Mouse (Mus musculus): ENCODE measurements around the gene Slc9a4. TPM values are rescaled to one million over a fixed set of nuclear protein-coding genes. Genes with fewer than 3 reads are reported as not detected.
"Not testable (repeated sequence)": the region's sequence is repeated elsewhere in the genome, so short reads cannot be mapped to it uniquely, and the experiment has no call there.

Gene Slc9a4
- polyA plus RNA-seq, 1 experiment from 2014 or later = 0.02 TPM

DNA sequence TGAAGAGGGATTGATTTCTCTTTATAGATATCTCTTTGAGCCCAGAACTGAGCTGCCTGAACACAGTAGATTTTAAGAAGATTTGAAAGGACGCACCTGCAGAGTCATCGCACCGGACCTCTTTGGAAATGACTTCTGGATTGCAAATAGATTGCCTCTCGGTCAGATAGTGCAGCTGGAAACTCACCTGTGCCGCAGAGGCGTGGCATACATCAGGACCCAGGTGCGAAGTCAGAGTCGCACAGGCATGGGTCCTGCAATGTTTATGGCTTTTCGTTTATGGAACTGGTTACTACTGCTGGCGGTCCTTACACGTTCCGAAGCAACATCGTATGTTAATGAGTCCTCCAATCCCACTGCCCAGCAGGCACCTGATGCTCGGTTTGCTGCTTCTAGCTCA is 388 bp downstream of the Slc9a4 start:
- Histone ChIP-seq H3K4me1 (ENCODE audit: insufficient read depth, low read depth, low read length) (no peaks in the 10 kb centered on the region), H3K27ac (ENCODE audit: low read length) (no peak overlapping the region), H3K4me3 (ENCODE audit: low read depth, low read length) (no peak overlapping the region), H3K9ac (replicated peaks; ENCODE audit: low read depth) (no peak overlapping the region), H3K27me3 (replicated peaks; ENCODE audit: insufficient read depth, low read length) (no peaks in the 10 kb centered on the region), H3K9me3 (ENCODE audit: low read length) (no peaks in the 10 kb centered on the region), H3K36me3 (ENCODE audit: insufficient read depth, low read length) (no peaks in the 10 kb centered on the region), H3K4me2 (replicated peaks; ENCODE audit: low read depth, low read length) (no peak overlapping the region)
- 63% methylated on average over 14 of the region's 14 CpGs for WGBS
- ATAC-seq (no peak), DNase-seq (ENCODE audit: low spot score) (no peak)
- TF ChIP-seq EP300 (IDR thresholded peaks at IDR 0.05) = no peak
- no peak for TF ChIP-seq CTCF (IDR thresholded peaks at IDR 0.05)

DNA sequence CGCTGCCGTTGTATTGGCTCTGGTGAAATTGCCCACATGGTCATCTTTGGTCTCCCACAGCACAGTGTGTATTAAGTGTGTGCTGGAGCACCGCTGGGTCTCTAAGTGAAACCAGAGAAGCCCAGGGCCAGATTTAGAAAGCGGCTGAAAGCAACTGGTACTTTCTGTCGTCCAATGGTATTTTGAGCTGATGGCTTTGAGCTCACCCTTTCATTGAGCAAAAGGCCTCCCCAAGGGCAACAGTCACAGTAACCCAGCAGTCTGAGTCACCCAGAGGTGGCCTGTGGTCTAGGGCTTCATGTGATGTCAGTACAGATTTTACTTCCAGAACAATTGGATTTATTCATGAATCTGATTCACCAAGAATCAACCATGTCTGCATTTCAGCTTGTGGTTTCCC is 6.9 kb downstream of the Slc9a4 start:
- H3K27ac ChIP-seq (ENCODE audit: low read length) = no peak overlapping the region
- H3K9me3 ChIP-seq (ENCODE audit: low read length) = no peaks in the 10 kb centered on the region
- ATAC-seq (no peak), DNase-seq (ENCODE audit: low spot score) (no peak)
- H3K36me3 ChIP-seq (ENCODE audit: insufficient read depth, low read length) = no peaks in the 10 kb centered on the region
- H3K27me3 ChIP-seq (replicated peaks; ENCODE audit: insufficient read depth, low read length) = no peaks in the 10 kb centered on the region
- H3K4me2 ChIP-seq (replicated peaks; ENCODE audit: low read depth, low read length) = no peak overlapping the region
- no peak overlapping the region for H3K4me3 ChIP-seq (ENCODE audit: low read depth, low read length)
- WGBS = 87% methylated on average over 5 of the region's 5 CpGs
- no peak overlapping the region for H3K9ac ChIP-seq (replicated peaks; ENCODE audit: low read depth)
- H3K4me1 ChIP-seq (ENCODE audit: insufficient read depth, low read depth, low read length) = no peaks in the 10 kb centered on the region
- TF ChIP-seq EP300 (IDR thresholded peaks at IDR 0.05) = no peak

DNA sequence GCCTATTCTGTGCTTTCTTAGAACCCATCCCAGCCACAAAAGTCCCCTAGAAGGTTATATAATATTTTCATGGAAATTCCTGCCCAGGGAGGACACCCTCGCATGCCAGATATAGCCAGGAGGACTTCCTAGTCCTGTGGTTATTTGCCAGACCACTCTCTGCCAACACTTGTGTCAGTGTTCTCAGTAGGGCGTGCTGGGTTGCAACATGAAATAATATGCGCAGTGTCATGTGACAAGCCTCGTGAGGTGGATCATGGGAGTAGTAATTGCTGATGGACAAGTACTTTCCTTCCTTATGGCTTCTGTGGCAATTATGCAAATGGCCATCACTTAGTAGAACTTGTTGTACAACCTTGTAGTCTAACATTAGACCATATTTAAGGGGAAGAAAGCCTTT is 11.1 kb downstream of the Slc9a4 start:
- WGBS = 76% methylated on average over 4 of the region's 4 CpGs

DNA sequence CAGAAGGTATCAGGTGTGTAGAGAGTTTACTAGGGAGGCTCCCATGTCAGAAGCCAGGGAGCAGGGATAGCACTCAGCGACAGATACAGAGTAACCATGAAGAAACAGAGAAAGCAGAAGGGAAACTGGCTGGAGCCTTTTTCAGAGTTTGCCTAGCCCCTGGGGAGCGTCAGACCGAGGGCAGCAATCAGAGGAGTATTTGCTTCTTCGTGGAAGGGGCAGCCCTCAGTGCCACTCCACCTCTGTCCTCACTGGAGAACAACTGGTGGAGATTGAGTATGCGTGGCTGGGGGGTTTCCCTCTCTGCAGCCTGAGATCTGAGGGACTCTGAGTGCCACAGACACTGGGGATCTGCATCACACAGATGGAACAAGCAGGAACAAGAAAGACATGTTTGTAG is 17.9 kb downstream of the Slc9a4 start:
- H3K4me3 ChIP-seq (ENCODE audit: low read depth, low read length) = no peak overlapping the region
- H3K9ac ChIP-seq (replicated peaks; ENCODE audit: low read depth) = no peak overlapping the region
- H3K27ac ChIP-seq (ENCODE audit: low read length) = no peak overlapping the region
- TF ChIP-seq EP300 (IDR thresholded peaks at IDR 0.05) = no peak
- TF ChIP-seq CTCF (IDR thresholded peaks at IDR 0.05) = no peak
- ATAC-seq (no peak), DNase-seq (ENCODE audit: low spot score) (no peak)
- H3K27me3 ChIP-seq (replicated peaks; ENCODE audit: insufficient read depth, low read length) = no peaks in the 10 kb centered on the region
- H3K9me3 ChIP-seq (ENCODE audit: low read length) = no peaks in the 10 kb centered on the region
- H3K36me3 ChIP-seq (ENCODE audit: insufficient read depth, low read length) = no peaks in the 10 kb centered on the region
- no peak overlapping the region for H3K4me2 ChIP-seq (replicated peaks; ENCODE audit: low read depth, low read length)
- H3K4me1 ChIP-seq (ENCODE audit: insufficient read depth, low read depth, low read length) = no peaks in the 10 kb centered on the region
- WGBS = 42% methylated on average over 5 of the region's 5 CpGs

More for the DNA sequence above, 11.1 kb downstream of the Slc9a4 start:
- no peak for TF ChIP-seq CTCF (IDR thresholded peaks at IDR 0.05)
- TF ChIP-seq EP300 (IDR thresholded peaks at IDR 0.05) = no peak
- Histone ChIP-seq H3K4me2 (replicated peaks; ENCODE audit: low read depth, low read length) (no peak overlapping the region), H3K27me3 (replicated peaks; ENCODE audit: insufficient read depth, low read length) (no peaks in the 10 kb centered on the region), H3K36me3 (ENCODE audit: insufficient read depth, low read length) (no peaks in the 10 kb centered on the region), H3K27ac (ENCODE audit: low read length) (no peak overlapping the region), H3K9ac (replicated peaks; ENCODE audit: low read depth) (no peak overlapping the region), H3K4me1 (ENCODE audit: insufficient read depth, low read depth, low read length) (no peaks in the 10 kb centered on the region), H3K4me3 (ENCODE audit: low read depth, low read length) (no peak overlapping the region), H3K9me3 (ENCODE audit: low read length) (no peaks in the 10 kb centered on the region)
- DNase-seq (ENCODE audit: low spot score) (no peak), ATAC-seq (no peak)

DNA sequence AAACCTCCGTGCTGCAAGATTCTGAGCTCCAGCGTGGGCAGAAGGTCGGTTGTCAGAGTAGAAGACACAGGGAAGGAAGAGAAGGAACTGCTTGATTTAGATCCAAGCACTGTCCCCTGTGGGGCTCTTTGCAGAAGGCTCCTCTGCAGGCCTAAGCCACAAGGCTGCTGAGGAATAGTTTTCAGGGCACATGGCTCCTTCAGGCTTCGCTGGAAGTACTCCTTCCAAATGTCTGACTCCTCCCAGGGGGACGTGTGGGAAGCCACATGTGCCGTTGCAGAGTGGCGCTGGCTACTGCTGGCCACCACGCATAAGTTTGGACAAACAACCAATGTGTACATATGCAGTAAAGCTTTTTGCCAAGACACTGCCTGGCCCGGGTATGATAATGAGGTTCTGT is 19.8 kb downstream of the Slc9a4 start:
- H3K27me3 ChIP-seq (replicated peaks; ENCODE audit: insufficient read depth, low read length); H3K4me3 ChIP-seq (ENCODE audit: low read depth, low read length); H3K4me1 ChIP-seq (ENCODE audit: insufficient read depth, low read depth, low read length); DNase-seq (ENCODE audit: low spot score); H3K4me2 ChIP-seq (replicated peaks; ENCODE audit: low read depth, low read length); H3K9ac ChIP-seq (replicated peaks; ENCODE audit: low read depth); H3K9me3 ChIP-seq (ENCODE audit: low read length); ATAC-seq; H3K27ac ChIP-seq (ENCODE audit: low read length); H3K36me3 ChIP-seq (ENCODE audit: insufficient read depth, low read length): not testable (repeated sequence)
- 84% methylated on average over 9 of the region's 9 CpGs for WGBS

DNA sequence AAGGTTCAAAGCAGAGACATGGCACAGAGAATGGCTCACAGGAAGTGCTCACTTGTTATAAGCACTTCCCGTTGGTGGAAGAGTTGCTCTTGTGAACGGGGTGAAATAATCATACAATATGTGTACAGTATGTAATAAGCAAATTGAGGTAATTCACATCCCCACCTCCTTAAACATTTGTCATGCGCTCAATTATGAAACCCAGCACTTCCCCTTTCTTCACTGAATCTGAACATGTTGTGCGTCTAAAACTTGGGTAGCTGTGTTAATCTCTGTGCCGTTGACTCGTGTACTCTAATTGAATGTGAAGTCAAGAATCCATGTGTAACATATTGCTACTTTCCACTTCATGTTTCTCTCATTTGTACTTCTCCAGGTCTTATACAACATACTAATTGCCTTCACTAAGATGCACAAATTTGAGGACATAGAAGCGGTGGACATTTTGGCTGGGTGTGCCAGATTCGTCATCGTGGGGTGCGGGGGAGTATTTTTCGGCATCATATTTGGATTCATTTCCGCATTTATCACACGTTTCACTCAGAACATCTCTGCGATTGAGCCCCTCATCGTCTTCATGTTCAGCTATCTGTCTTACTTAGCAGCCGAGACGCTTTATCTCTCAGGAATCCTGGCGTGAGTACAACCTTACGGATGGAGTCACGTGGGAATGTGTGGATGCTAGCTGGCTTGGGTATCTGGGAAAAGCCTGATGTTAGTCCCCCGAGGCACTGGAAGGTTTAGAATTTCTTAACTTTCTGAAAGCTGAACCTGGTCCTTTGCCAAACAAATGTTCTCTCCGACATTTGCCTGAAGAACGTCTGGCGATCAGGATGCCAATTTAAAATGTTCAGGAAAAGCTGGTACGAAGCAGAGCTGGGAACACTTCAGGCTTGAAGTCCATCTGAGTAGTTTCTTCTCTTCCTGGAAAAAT is 20.8 kb downstream of the Slc9a4 start:
- H3K9ac ChIP-seq (replicated peaks; ENCODE audit: low read depth) = no peak overlapping the region
- H3K9me3 ChIP-seq (ENCODE audit: low read length) = no peaks in the 10 kb centered on the region
- H3K4me3 ChIP-seq (ENCODE audit: low read depth, low read length) = no peak overlapping the region
- DNase-seq (ENCODE audit: low spot score) (peak; percentile 9), ATAC-seq (no peak)
- H3K4me2 ChIP-seq (replicated peaks; ENCODE audit: low read depth, low read length) = no peak overlapping the region
- H3K27me3 ChIP-seq (replicated peaks; ENCODE audit: insufficient read depth, low read length) = no peaks in the 10 kb centered on the region
- 0 out of 2 replicates have a peak, but pooled peaks have one; percentile 9 for TF ChIP-seq EP300 (IDR thresholded peaks at IDR 0.05)
- TF ChIP-seq CTCF (IDR thresholded peaks at IDR 0.05) = no peak
- no peaks in the 10 kb centered on the region for H3K4me1 ChIP-seq (ENCODE audit: insufficient read depth, low read depth, low read length)
- 70% methylated on average over 25 of the region's 25 CpGs for WGBS
- no peaks in the 10 kb centered on the region for H3K36me3 ChIP-seq (ENCODE audit: insufficient read depth, low read length)
- no peak overlapping the region for H3K27ac ChIP-seq (ENCODE audit: low read length)
